ENCODE assay signal across 24 mouse cellular contexts in the genomic region with DNA sequence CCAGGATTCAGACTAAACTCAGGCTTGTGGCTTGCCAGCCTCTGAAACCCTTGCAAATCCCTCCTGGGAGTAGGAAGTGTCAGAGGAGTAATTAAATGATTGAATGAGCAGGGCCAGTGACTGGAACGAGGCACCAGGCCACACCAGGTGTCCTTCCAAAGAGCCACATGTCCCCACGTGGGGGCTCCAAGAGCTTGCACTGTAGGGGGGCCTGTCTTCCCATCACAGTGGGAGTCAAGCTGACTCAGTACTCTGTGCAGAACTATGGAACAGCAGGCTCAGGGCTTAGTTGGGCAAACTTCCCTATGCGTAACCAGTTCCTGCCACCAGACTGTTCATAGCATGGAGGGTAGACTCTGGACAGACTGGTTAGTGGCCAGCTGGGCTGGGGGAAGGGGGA. TPM values are rescaled to one million over a fixed set of nuclear protein-coding genes. Genes with fewer than 3 reads are reported as not detected.
DNase-seq lines count a peak whose midpoint lies in the region; ATAC-seq and TF ChIP-seq lines count a peak whose summit lies in the region.
"Had no signal": no experiment of that assay in that cellular context is flagged by ENCODE, and none has a peak within 500 bp of the region (broad histone marks: within the 10 kb centered on the region; RNA-seq: fewer than 3 reads in every experiment).

No protein-coding gene starts in this region.

- TF ChIP-seq CTCF in Patski (IDR thresholded peaks at IDR 0.05): no peak

- in situ Hi-C loops in Patski (cut with MboI; ENCODE audit: low pct_unique_long_range_greater_than_20kb): no loop called here

- CTCF ChIA-PET in Patski (lab: Charles Lee): interaction anchor here (1.2 kb wide), 1 partner anchor 25 kb away, joined by 3 read pairs; no protein-coding TSS in a partner anchor

- DNase-seq in cerebellum, adult 11 months: peak; percentile 51
- DNase-seq in cerebellum, postnatal 4 days (ENCODE audit: low spot score in 2 of 2): no peak
- DNase-seq in kidney, postnatal 25 days: no peak
- DNase-seq in Patski (ENCODE audit: low read depth, low spot score): peak; percentile 35
- DNase-seq in cerebellum, adult 9-11 months: peak; percentile 75
- DNase-seq in layer of hippocampus, adult 9-10 months (ENCODE audit: low spot score): no peak
- DNase-seq in frontal cortex, postnatal 10 days (ENCODE audit: low spot score in 2 of 2): no peak
- DNase-seq: adrenal gland, postnatal 10 days; gastrocnemius, adult 2 months; heart, postnatal 14 days; layer of hippocampus, postnatal 36 days; right cerebral cortex, postnatal 14 days; spleen, adult 18-20 months; thymus, postnatal 36 days had no signal

- POLR2A ChIA-PET in Patski (lab: Charles Lee): no interaction called here

- 16% methylated on average over 3 of the region's 3 CpGs for WGBS in kidney, embryonic 15.5 days

- peak; percentile 92 for ATAC-seq in kidney, embryonic 15.5 days (replicated peaks; ENCODE audit: low FRiP score)
- peak; percentile 44 for ATAC-seq in Patski
- ATAC-seq: intestine, postnatal 0 days had no signal

- H3K27me3 ChIP-seq in kidney, embryonic 15.5 days: peaks cover 79% of the 10 kb centered on the region
- H3K27me3 ChIP-seq in Patski: peaks cover 33% of the 10 kb centered on the region

- no peak overlapping the region for H3K9ac ChIP-seq in kidney, embryonic 15.5 days
- H3K9ac ChIP-seq: embryonic facial prominence, embryonic 12.5 days; heart, embryonic 12.5 days; hindbrain, embryonic 15.5 days; limb, embryonic 15.5 days; liver, embryonic 15.5 days; midbrain, embryonic 12.5 days had no signal

- no peaks in the 10 kb centered on the region for H3K36me3 ChIP-seq in kidney, embryonic 15.5 days
- H3K36me3 ChIP-seq: embryonic facial prominence, embryonic 12.5 days; heart, embryonic 12.5 days; hindbrain, embryonic 15.5 days; limb, embryonic 15.5 days; liver, embryonic 15.5 days; midbrain, embryonic 12.5 days had no signal

- peaks cover 17% of the 10 kb centered on the region for H3K4me1 ChIP-seq in kidney, embryonic 15.5 days
- H3K4me1 ChIP-seq: embryonic facial prominence, embryonic 12.5 days; liver, embryonic 15.5 days had no signal

- no peak overlapping the region for H3K27ac ChIP-seq in kidney, embryonic 15.5 days
- H3K27ac ChIP-seq: embryonic facial prominence, embryonic 12.5 days; gastrocnemius, adult 2 months; hindbrain, embryonic 15.5 days; limb, embryonic 15.5 days; liver, embryonic 15.5 days; midbrain, embryonic 12.5 days had no signal

- no peak overlapping the region for H3K4me2 ChIP-seq in kidney, embryonic 15.5 days
- H3K4me2 ChIP-seq: embryonic facial prominence, embryonic 12.5 days; heart, embryonic 12.5 days; hindbrain, embryonic 15.5 days; limb, embryonic 15.5 days; liver, embryonic 15.5 days; midbrain, embryonic 12.5 days had no signal

- no peaks in the 10 kb centered on the region for H3K9me3 ChIP-seq in kidney, embryonic 15.5 days (replicated peaks)
- H3K9me3 ChIP-seq: embryonic facial prominence, embryonic 12.5 days; heart, embryonic 12.5 days; hindbrain, embryonic 15.5 days; limb, embryonic 15.5 days; liver, embryonic 15.5 days; midbrain, embryonic 12.5 days had no signal

- H3K4me3 ChIP-seq in kidney, embryonic 15.5 days (replicated peaks): no peak overlapping the region
- H3K4me3 ChIP-seq: embryonic facial prominence, embryonic 12.5 days; erythroblast, embryonic 14.5 days; gastrocnemius, adult 2 months; heart, embryonic 12.5 days; hindbrain, embryonic 15.5 days; limb, embryonic 15.5 days; liver, embryonic 15.5 days; midbrain, embryonic 12.5 days; myocyte had no signal

RNA-seq across cellular contexts. Expression of a gene that starts 15.0 kb away (rescaled TPM):
- polyA plus RNA-seq in kidney, embryonic 15.5 days (2015; fragmentation: Nextera tagmentation; extraction: Ambion mirVana): 0.84 and 0.93 TPM in 2 replicates
- 0.01 TPM for polyA plus RNA-seq in Patski (2021)
- polyA plus RNA-seq: erythroblast, embryonic 14.5 days had no signal

RNA-seq across cellular contexts. Expression of a gene that starts 44.0 kb away (rescaled TPM):
- polyA plus RNA-seq in kidney, embryonic 15.5 days (2015; fragmentation: Nextera tagmentation; extraction: Ambion mirVana): 0.81 and 0.90 TPM in 2 replicates
- 1.2 TPM for polyA plus RNA-seq in Patski (2021)
- polyA plus RNA-seq: erythroblast, embryonic 14.5 days had no signal

RNA-seq across cellular contexts. Expression of a gene that starts 46.2 kb away (rescaled TPM):
- polyA plus RNA-seq in kidney, embryonic 15.5 days (2015; fragmentation: Nextera tagmentation; extraction: Ambion mirVana): 10.9 and 11.8 TPM in 2 replicates
- 19.2 TPM for polyA plus RNA-seq in Patski (2021)

Comparison
In these comparisons a context has a peak if more than half of its experiments do, and no peak if none do; other contexts are left out.
1. DNase-seq: peak in cerebellum, adult 11 months (single experiment), Patski (single experiment) and cerebellum, adult 9-11 months (single experiment); none in cerebellum, postnatal 4 days (0 of 2), kidney, postnatal 25 days (0 of 2), layer of hippocampus, adult 9-10 months (single experiment) and frontal cortex, postnatal 10 days (0 of 2).